ENCODE assay signal across 21 mouse cellular contexts in the genomic region with DNA sequence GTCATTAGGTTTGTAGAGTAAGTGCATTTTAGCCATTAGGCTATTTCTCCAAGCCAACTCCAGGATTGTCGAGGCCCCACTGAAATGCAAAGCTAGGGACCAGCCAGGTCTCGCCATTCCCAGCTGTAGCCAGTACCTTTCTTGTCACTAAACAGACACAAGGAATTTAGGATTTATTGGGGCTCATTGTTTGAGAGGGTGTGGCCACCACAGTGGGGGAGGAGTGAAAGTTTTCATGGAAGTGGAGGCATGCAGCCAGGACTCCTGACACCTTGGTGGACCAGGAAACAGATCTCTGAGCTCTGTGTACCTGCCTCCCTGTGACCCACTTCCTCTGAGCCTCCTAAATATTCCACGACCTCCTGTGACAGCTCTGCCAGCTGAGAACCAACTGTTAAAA.
A peak's percentile ranks its signal among the peaks of the same experiment; 100 is the strongest.
DNase-seq lines count a peak whose midpoint lies in the region; ATAC-seq and TF ChIP-seq lines count a peak whose summit lies in the region.
"Had no signal": no experiment of that assay in that cellular context is flagged by ENCODE, and none has a peak within 500 bp of the region (broad histone marks: within the 10 kb centered on the region; RNA-seq: fewer than 3 reads in every experiment).

No protein-coding gene starts in this region.

- H3K4me1 ChIP-seq in hindbrain, embryonic 13.5 days (replicated peaks) = peaks cover 20% of the 10 kb centered on the region
- H3K4me1 ChIP-seq in hindbrain, embryonic 10.5 days (replicated peaks) = peaks cover 11% of the 10 kb centered on the region; the same call in 1 of the 2 replicates
- H3K4me1 ChIP-seq in midbrain, embryonic 12.5 days = peaks cover 8% of the 10 kb centered on the region; the same call in 1 of the 2 replicates
- H3K4me1 ChIP-seq in midbrain, embryonic 14.5 days (ENCODE audit: control insufficient read depth, insufficient read depth, low read length) = no peaks in the 10 kb centered on the region
- H3K4me1 ChIP-seq in ES-Bruce4 (ENCODE audit: control insufficient read depth, insufficient read depth, low read length) = no peaks in the 10 kb centered on the region
- H3K4me1 ChIP-seq: embryonic facial prominence, embryonic 12.5 days had no signal

- no peak overlapping the region for H3K4me3 ChIP-seq in hindbrain, embryonic 13.5 days
- H3K4me3 ChIP-seq in hindbrain, embryonic 10.5 days = no peak overlapping the region
- no peak overlapping the region for H3K4me3 ChIP-seq in midbrain, embryonic 12.5 days
- H3K4me3 ChIP-seq in midbrain, embryonic 14.5 days (replicated peaks; ENCODE audit: low read depth, low read length) = no peak overlapping the region
- H3K4me3 ChIP-seq in ES-Bruce4 (ENCODE audit: low read depth, low read length) = no peak overlapping the region
- H3K4me3 ChIP-seq: embryonic facial prominence, embryonic 12.5 days; heart, adult 2 months; heart, embryonic 15.5 days; hindbrain, embryonic 15.5 days had no signal

- no peak for DNase-seq in hindbrain, embryonic 10.5 days (ENCODE audit: low spot score)
- DNase-seq in midbrain, embryonic 14.5 days = no peak
- DNase-seq in ZHBTc4 (ENCODE audit: low read depth, low spot score) = peak; percentile 93
- no peak for DNase-seq in left cerebral cortex, adult 11 months (ENCODE audit: low spot score)
- DNase-seq: adrenal gland, postnatal 10 days; B cell, adult 2 months; cerebellum, adult 11 months; cerebellum, adult 8-10 months; cerebellum, postnatal 14 days; gastrocnemius, postnatal 14 days; heart, adult 2 months; heart, postnatal 14 days had no signal

- H3K4me2 ChIP-seq in hindbrain, embryonic 13.5 days = no peak overlapping the region
- H3K4me2 ChIP-seq in midbrain, embryonic 12.5 days (replicated peaks) = no peak overlapping the region
- H3K4me2 ChIP-seq in midbrain, embryonic 14.5 days (ENCODE audit: low read length) = no peak overlapping the region
- H3K4me2 ChIP-seq: embryonic facial prominence, embryonic 12.5 days; heart, embryonic 11.5 days; heart, embryonic 15.5 days; hindbrain, embryonic 15.5 days had no signal

- peak overlapping the region; percentile 26; the same call in 1 of the 2 replicates for H3K27ac ChIP-seq in hindbrain, embryonic 13.5 days
- no peak overlapping the region for H3K27ac ChIP-seq in hindbrain, embryonic 10.5 days
- no peak overlapping the region for H3K27ac ChIP-seq in midbrain, embryonic 12.5 days (replicated peaks)
- H3K27ac ChIP-seq in midbrain, embryonic 14.5 days (replicated peaks; ENCODE audit: low read depth, low read length) = no peak overlapping the region
- H3K27ac ChIP-seq in ES-Bruce4 (ENCODE audit: insufficient read depth, low read length) = no peak overlapping the region
- H3K27ac ChIP-seq: embryonic facial prominence, embryonic 12.5 days; heart, adult 2 months; heart, embryonic 15.5 days; hindbrain, embryonic 15.5 days had no signal

- H3K9me3 ChIP-seq in hindbrain, embryonic 13.5 days = no peaks in the 10 kb centered on the region
- no peaks in the 10 kb centered on the region for H3K9me3 ChIP-seq in hindbrain, embryonic 10.5 days
- no peaks in the 10 kb centered on the region for H3K9me3 ChIP-seq in midbrain, embryonic 12.5 days
- no peaks in the 10 kb centered on the region for H3K9me3 ChIP-seq in midbrain, embryonic 14.5 days (ENCODE audit: control insufficient read depth, low read length)
- H3K9me3 ChIP-seq in ES-Bruce4 (replicated peaks; ENCODE audit: control insufficient read depth, insufficient read depth, low read length, poor library complexity, severe bottlenecking) = peaks cover 4% of the 10 kb centered on the region; the same call in 1 of the 2 replicates
- H3K9me3 ChIP-seq: embryonic facial prominence, embryonic 12.5 days; heart, embryonic 15.5 days; hindbrain, embryonic 15.5 days had no signal

- peak; percentile 58 for TF ChIP-seq EP300 in ES-Bruce4 (IDR thresholded peaks at IDR 0.05; ENCODE audit: insufficient read depth, low read depth, low read length)

- ATAC-seq in hindbrain, embryonic 13.5 days (ENCODE audit: low FRiP score) = no peak
- 0 out of 2 replicates have a peak, but pooled peaks have one; percentile 27 for ATAC-seq in midbrain, embryonic 12.5 days (ENCODE audit: low FRiP score, low read depth)
- no peak for ATAC-seq in midbrain, embryonic 14.5 days (ENCODE audit: low FRiP score, low TSS enrichment)
- ATAC-seq: CD4-positive, CD25-positive, alpha-beta regulatory T cell, adult 4 months; forebrain, embryonic 16.5 days had no signal

- H3K9ac ChIP-seq in hindbrain, embryonic 13.5 days = no peak overlapping the region
- H3K9ac ChIP-seq in midbrain, embryonic 12.5 days (replicated peaks) = no peak overlapping the region
- no peak overlapping the region for H3K9ac ChIP-seq in midbrain, embryonic 14.5 days (replicated peaks; ENCODE audit: low read length)
- H3K9ac ChIP-seq in ES-Bruce4 (ENCODE audit: low read depth, poor library complexity, severe bottlenecking) = no peak overlapping the region
- H3K9ac ChIP-seq: embryonic facial prominence, embryonic 12.5 days; heart, embryonic 15.5 days; hindbrain, embryonic 15.5 days had no signal

- no peaks in the 10 kb centered on the region for H3K36me3 ChIP-seq in hindbrain, embryonic 13.5 days
- H3K36me3 ChIP-seq in hindbrain, embryonic 10.5 days = peaks cover 8% of the 10 kb centered on the region
- H3K36me3 ChIP-seq in midbrain, embryonic 12.5 days = peaks cover 6% of the 10 kb centered on the region; the same call in 1 of the 2 replicates
- no peaks in the 10 kb centered on the region for H3K36me3 ChIP-seq in midbrain, embryonic 14.5 days (ENCODE audit: control insufficient read depth, insufficient read depth, low read length)
- no peaks in the 10 kb centered on the region for H3K36me3 ChIP-seq in ES-Bruce4 (ENCODE audit: control insufficient read depth, insufficient read depth, low read length, poor library complexity, severe bottlenecking)
- H3K36me3 ChIP-seq: heart, embryonic 15.5 days; hindbrain, embryonic 15.5 days had no signal

- 61% methylated on average over 3 of the region's 3 CpGs for WGBS in hindbrain, embryonic 13.5 days
- 63% methylated on average over 3 of the region's 3 CpGs for WGBS in hindbrain, embryonic 10.5 days
- 72% methylated on average over 3 of the region's 3 CpGs for WGBS in midbrain, embryonic 12.5 days
- WGBS in midbrain, embryonic 14.5 days = 63% methylated on average over 3 of the region's 3 CpGs

- TF ChIP-seq POLR2A in ES-Bruce4 (IDR thresholded peaks at IDR 0.05; ENCODE audit: insufficient read depth, low read length) = no peak

- TF ChIP-seq CTCF in ES-Bruce4 (IDR thresholded peaks at IDR 0.05; ENCODE audit: low read depth, low read length) = no peak

- no peaks in the 10 kb centered on the region for H3K27me3 ChIP-seq in hindbrain, embryonic 13.5 days
- no peaks in the 10 kb centered on the region for H3K27me3 ChIP-seq in hindbrain, embryonic 10.5 days (ENCODE audit: insufficient read depth, poor library complexity, severe bottlenecking)
- no peaks in the 10 kb centered on the region for H3K27me3 ChIP-seq in midbrain, embryonic 12.5 days
- no peaks in the 10 kb centered on the region for H3K27me3 ChIP-seq in midbrain, embryonic 14.5 days (ENCODE audit: control insufficient read depth, insufficient read depth, low read length)
- H3K27me3 ChIP-seq in ES-Bruce4 (ENCODE audit: control insufficient read depth, insufficient read depth, low read length, poor library complexity, severe bottlenecking) = no peaks in the 10 kb centered on the region
- H3K27me3 ChIP-seq: embryonic facial prominence, embryonic 12.5 days; heart, embryonic 15.5 days; hindbrain, embryonic 15.5 days had no signal
